Mouse (Mus musculus): ENCODE data around the gene Il1rap. TPM values are rescaled to one million over a fixed set of nuclear protein-coding genes. Genes with fewer than 3 reads are reported as not detected.

Gene Il1rap
- 5.8 and 6.6 TPM in 2 replicates for polyA plus RNA-seq (2014; fragmentation: Nextera tagmentation; extraction: Ambion mirVana)

DNA sequence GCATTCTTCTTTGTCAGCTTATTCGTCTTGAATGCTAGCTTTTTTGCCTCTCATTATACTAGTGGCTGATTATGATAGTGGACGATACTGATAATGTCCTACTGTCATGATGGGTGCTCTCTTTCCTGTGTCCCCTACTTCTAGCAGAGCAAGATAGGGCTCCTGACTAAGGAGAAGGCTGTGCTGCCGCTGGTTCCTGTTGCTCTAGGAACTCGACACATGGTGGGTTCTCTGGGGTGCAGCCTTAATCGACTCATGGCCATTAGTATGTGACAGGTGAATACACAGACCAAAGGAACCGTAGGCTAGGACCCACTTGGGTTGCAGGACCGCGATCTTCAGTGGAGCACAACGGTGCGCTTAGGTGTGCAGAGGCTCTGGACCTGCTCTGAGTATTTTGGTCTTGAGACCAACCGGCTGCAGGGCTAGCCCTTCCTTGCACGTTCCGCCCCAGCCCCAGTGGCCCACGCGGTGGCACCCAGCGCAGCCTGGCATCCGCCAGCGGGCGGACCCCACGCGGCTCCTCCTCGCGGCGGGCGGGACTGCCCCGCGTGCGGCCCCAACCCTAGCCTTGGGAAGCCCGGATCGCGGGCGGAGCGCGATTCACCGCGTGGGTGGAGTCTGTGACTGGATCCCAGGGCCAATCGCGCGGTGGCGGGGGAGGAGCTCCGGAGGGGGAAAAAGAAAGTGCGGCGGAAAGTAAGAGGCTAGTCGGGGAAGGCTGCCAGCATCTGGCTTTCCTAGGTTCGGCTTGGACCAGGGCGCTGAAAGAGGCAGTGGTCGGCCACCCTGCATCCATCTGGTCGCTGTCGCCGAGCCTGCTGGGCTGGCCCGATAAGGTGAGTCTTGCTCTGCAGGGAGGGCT, at the start of gene Il1rap:
Gene Il1rap (plus strand): TSS at position 657 of the 865 bp plus-strand sequence.
- Histone ChIP-seq H3K9ac (ENCODE audit: low read length) (peak within 1 kb of the TSS; percentile 67), H3K4me2 (ENCODE audit: low read depth, severe bottlenecking) (peak within 1 kb of the TSS; percentile 77), H3K4me3 (ENCODE audit: low read depth, low read length) (peak within 1 kb of the TSS; percentile 63), H3K27ac (replicated peaks; ENCODE audit: low read depth, low read length) (no peak within 1 kb of the TSS), H3K27me3 (ENCODE audit: control insufficient read depth, insufficient read depth, low read length) (no peaks in the 10 kb centered on the region), H3K36me3 (ENCODE audit: control insufficient read depth, insufficient read depth, low read length) (no peaks in the 10 kb centered on the region), H3K4me1 (ENCODE audit: control insufficient read depth, insufficient read depth, low read length) (no peaks in the 10 kb centered on the region), H3K9me3 (ENCODE audit: control insufficient read depth, low read length) (no peaks in the 10 kb centered on the region)
- DNase-seq (ENCODE audit: low spot score) (peak; percentile 92), ATAC-seq (ENCODE audit: insufficient number of reproducible peaks, low FRiP score, low TSS enrichment, low read depth) (peak; percentile 93)
- WGBS, result 3% methylated on average over 51 of the region's 51 CpGs

DNA sequence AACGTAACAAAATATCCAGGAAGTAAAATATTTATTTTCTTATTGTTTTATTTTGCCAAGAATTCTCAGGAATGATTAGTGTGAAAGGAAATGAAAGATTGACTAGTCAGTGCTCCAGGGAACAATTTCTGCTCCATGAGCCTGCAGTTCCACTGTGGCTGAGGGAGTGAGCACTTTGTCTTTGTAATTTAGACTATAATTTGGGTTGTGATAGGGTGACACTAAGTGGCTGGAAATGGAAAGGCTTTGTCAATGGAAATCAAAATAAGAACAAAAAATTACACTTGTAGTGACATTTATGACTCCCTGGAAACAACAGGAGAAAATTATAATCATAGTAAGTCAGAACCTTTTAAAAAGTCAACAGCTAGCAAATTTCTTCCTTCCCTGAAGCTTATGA, 49.2 kb upstream of the Il1rap start:
- 89% methylated on average over 1 of the region's 1 CpGs for WGBS
- DNase-seq (ENCODE audit: low spot score) (no peak), ATAC-seq (ENCODE audit: insufficient number of reproducible peaks, low FRiP score, low TSS enrichment, low read depth) (no peak)
- H3K4me2 ChIP-seq (ENCODE audit: low read depth, severe bottlenecking), result no peak overlapping the region
- H3K36me3 ChIP-seq (ENCODE audit: control insufficient read depth, insufficient read depth, low read length), result no peaks in the 10 kb centered on the region
- peaks cover 5% of the 10 kb centered on the region; the same call in 1 of the 2 replicates for H3K4me1 ChIP-seq (ENCODE audit: control insufficient read depth, insufficient read depth, low read length)
- H3K9ac ChIP-seq (ENCODE audit: low read length), result no peak overlapping the region
- H3K4me3 ChIP-seq (ENCODE audit: low read depth, low read length), result no peak overlapping the region
- no peaks in the 10 kb centered on the region for H3K9me3 ChIP-seq (ENCODE audit: control insufficient read depth, low read length)
- no peaks in the 10 kb centered on the region for H3K27me3 ChIP-seq (ENCODE audit: control insufficient read depth, insufficient read depth, low read length)
- no peak overlapping the region for H3K27ac ChIP-seq (replicated peaks; ENCODE audit: low read depth, low read length)

DNA sequence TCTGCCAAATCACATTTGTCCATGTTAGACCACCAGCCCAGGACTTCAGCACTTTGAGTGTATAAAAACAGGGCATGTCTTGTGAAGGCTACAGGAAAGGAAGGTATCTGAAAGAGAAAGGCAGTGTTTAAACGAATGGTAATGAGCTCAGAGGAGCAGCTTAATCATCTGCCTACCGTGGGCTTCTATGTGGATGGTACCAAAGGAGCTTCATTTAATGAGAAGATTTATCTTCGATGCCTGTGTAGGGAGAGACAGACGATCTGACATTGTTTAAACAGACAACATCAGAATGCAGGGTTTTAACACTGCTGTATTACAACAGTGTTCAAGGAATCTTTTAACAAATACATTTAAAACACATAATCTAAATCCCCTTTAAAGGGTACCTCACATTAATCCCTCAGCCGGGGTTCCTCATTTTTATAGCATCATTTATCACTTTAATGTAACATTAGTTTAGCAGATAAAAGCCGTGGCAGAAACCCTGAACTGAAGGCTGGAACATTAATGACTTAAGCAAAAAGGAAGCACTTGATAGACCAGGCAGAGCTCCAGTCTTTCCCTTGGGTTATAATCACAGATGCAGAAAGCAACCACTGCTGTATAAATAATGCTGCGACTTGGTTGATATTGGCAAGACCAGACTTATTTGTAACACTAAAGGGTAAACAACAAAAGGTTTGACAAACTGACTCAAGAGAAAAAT, 35.2 kb upstream of the Il1rap start:
- ATAC-seq (ENCODE audit: insufficient number of reproducible peaks, low FRiP score, low TSS enrichment, low read depth), result no peak
- WGBS, result 12% methylated on average over 7 of the region's 7 CpGs

DNA sequence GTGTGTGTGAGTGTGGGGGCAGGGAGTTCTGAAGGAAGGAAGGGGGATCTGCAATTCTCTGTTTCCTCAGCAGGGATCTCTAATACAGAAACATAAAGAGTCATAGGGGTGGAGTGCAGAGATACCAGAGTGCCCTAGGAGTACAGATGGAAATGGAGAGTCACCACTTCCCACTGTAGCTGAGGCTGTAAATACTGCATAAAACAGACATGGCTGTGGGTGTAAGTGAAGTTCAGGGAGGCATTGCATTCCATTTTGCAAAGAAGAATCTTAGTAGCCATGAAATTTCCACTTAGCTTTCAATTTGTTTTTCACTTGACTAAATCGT, 34.7 kb upstream of the Il1rap start:
- ATAC-seq (ENCODE audit: insufficient number of reproducible peaks, low FRiP score, low TSS enrichment, low read depth), result no peak
- no peak overlapping the region for H3K4me3 ChIP-seq (ENCODE audit: low read depth, low read length)
- H3K4me2 ChIP-seq (ENCODE audit: low read depth, severe bottlenecking), result no peak overlapping the region
- no peak overlapping the region for H3K9ac ChIP-seq (ENCODE audit: low read length)
- DNase-seq (ENCODE audit: low spot score), result no peak
- 48% methylated on average over 1 of the region's 1 CpGs for WGBS
- H3K36me3 ChIP-seq (ENCODE audit: control insufficient read depth, insufficient read depth, low read length), result no peaks in the 10 kb centered on the region
- 0 out of 2 replicates have a peak, but pooled peaks cover 4% of the 10 kb centered on the region for H3K4me1 ChIP-seq (ENCODE audit: control insufficient read depth, insufficient read depth, low read length)
- H3K9me3 ChIP-seq (ENCODE audit: control insufficient read depth, low read length), result no peaks in the 10 kb centered on the region
- H3K27me3 ChIP-seq (ENCODE audit: control insufficient read depth, insufficient read depth, low read length), result no peaks in the 10 kb centered on the region
- H3K27ac ChIP-seq (replicated peaks; ENCODE audit: low read depth, low read length), result no peak overlapping the region

More for the DNA sequence above, 35.2 kb upstream of the Il1rap start:
- Histone ChIP-seq H3K27ac (replicated peaks; ENCODE audit: low read depth, low read length) (no peak overlapping the region), H3K36me3 (ENCODE audit: control insufficient read depth, insufficient read depth, low read length) (no peaks in the 10 kb centered on the region), H3K4me1 (ENCODE audit: control insufficient read depth, insufficient read depth, low read length) (0 out of 2 replicates have a peak, but pooled peaks cover 4% of the 10 kb centered on the region), H3K4me3 (ENCODE audit: low read depth, low read length) (no peak overlapping the region), H3K27me3 (ENCODE audit: control insufficient read depth, insufficient read depth, low read length) (no peaks in the 10 kb centered on the region), H3K9me3 (ENCODE audit: control insufficient read depth, low read length) (no peaks in the 10 kb centered on the region), H3K4me2 (ENCODE audit: low read depth, severe bottlenecking) (no peak overlapping the region), H3K9ac (ENCODE audit: low read length) (no peak overlapping the region)
- no peak for DNase-seq (ENCODE audit: low spot score)

DNA sequence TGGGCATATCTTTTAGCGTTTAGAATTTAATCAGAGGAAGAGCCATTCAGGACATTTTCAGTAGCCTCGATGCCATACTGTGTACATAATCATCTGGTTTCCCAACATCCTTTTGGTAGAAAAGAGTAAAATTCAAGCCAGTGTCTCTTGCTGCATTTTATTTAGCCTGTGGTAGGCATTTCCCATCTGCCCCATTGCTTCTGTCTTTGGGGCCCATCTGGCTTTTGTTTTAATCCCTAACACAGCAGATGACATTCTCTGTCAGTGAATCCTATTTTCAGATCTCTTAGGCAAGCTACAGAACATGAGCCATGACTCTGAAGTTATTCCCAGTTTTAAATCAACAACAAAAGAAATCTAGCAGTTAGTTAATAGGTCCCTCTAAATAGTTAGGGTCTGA, 32.3 kb upstream of the Il1rap start:
- no peak for DNase-seq (ENCODE audit: low spot score)
- H3K4me1 ChIP-seq (ENCODE audit: control insufficient read depth, insufficient read depth, low read length), result 0 out of 2 replicates have a peak, but pooled peaks cover 4% of the 10 kb centered on the region
- no peak overlapping the region for H3K27ac ChIP-seq (replicated peaks; ENCODE audit: low read depth, low read length)
- H3K4me3 ChIP-seq (ENCODE audit: low read depth, low read length), result no peak overlapping the region
- no peaks in the 10 kb centered on the region for H3K27me3 ChIP-seq (ENCODE audit: control insufficient read depth, insufficient read depth, low read length)
- no peaks in the 10 kb centered on the region for H3K36me3 ChIP-seq (ENCODE audit: control insufficient read depth, insufficient read depth, low read length)
- H3K4me2 ChIP-seq (ENCODE audit: low read depth, severe bottlenecking), result no peak overlapping the region
- H3K9me3 ChIP-seq (ENCODE audit: control insufficient read depth, low read length), result no peaks in the 10 kb centered on the region
- ATAC-seq (ENCODE audit: insufficient number of reproducible peaks, low FRiP score, low TSS enrichment, low read depth), result no peak
- no peak overlapping the region for H3K9ac ChIP-seq (ENCODE audit: low read length)
- 92% methylated on average over 2 of the region's 2 CpGs for WGBS

DNA sequence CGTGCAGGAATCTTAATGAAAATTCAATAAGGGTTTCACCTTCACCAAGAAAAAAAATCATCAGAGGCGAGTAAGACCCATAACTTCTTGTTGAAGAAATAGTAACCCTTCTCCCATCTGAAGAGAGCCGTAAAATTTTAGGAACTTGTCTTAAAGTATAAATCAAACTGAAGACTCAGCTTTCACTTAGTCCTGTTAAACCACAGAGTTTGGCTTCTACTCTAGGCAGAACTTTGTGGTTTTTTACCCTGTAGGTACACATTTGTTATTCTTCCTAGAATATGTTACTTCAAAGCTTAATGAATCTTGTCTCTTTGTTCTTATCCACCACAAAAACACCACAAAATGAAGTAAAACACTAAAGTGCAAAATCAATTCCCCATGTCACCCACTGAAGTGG, 29.3 kb upstream of the Il1rap start:
- Histone ChIP-seq H3K27ac (replicated peaks; ENCODE audit: low read depth, low read length) (no peak overlapping the region), H3K36me3 (ENCODE audit: control insufficient read depth, insufficient read depth, low read length) (no peaks in the 10 kb centered on the region), H3K4me1 (ENCODE audit: control insufficient read depth, insufficient read depth, low read length) (0 out of 2 replicates have a peak, but pooled peaks cover 4% of the 10 kb centered on the region), H3K4me2 (ENCODE audit: low read depth, severe bottlenecking) (no peak overlapping the region), H3K9ac (ENCODE audit: low read length) (no peak overlapping the region), H3K27me3 (ENCODE audit: control insufficient read depth, insufficient read depth, low read length) (no peaks in the 10 kb centered on the region), H3K4me3 (ENCODE audit: low read depth, low read length) (no peak overlapping the region), H3K9me3 (ENCODE audit: control insufficient read depth, low read length) (no peaks in the 10 kb centered on the region)
- no peak for ATAC-seq (ENCODE audit: insufficient number of reproducible peaks, low FRiP score, low TSS enrichment, low read depth)
- 63% methylated on average over 3 of the region's 3 CpGs for WGBS
- no peak for DNase-seq (ENCODE audit: low spot score)

DNA sequence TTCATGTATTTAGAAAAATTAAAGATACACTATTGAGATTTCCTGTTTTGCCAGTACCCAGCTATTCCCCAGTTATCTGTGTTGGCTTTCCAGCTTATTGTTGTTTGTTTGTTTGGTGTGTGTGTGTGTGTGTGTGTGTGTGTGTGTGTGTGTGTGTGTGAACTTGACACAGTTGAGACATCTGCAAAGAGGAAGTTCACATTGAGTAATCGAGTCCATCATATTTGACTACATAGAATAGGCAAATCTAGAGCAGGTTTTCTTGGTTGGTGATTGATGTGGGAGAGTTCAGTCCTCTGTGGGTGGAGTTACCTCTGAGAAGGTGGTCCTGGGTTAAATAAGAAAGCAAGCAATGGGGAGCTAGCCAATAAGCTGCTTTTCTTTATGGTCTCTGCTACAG, 22.7 kb upstream of the Il1rap start:
- H3K36me3 ChIP-seq (ENCODE audit: control insufficient read depth, insufficient read depth, low read length), result no peaks in the 10 kb centered on the region
- H3K9ac ChIP-seq (ENCODE audit: low read length), result no peak overlapping the region
- H3K4me1 ChIP-seq (ENCODE audit: control insufficient read depth, insufficient read depth, low read length), result no peaks in the 10 kb centered on the region
- no peaks in the 10 kb centered on the region for H3K27me3 ChIP-seq (ENCODE audit: control insufficient read depth, insufficient read depth, low read length)
- no peak overlapping the region for H3K27ac ChIP-seq (replicated peaks; ENCODE audit: low read depth, low read length)
- ATAC-seq (ENCODE audit: insufficient number of reproducible peaks, low FRiP score, low TSS enrichment, low read depth), result no peak
- H3K4me3 ChIP-seq (ENCODE audit: low read depth, low read length), result no peak overlapping the region
- H3K4me2 ChIP-seq (ENCODE audit: low read depth, severe bottlenecking), result no peak overlapping the region
- no peaks in the 10 kb centered on the region for H3K9me3 ChIP-seq (ENCODE audit: control insufficient read depth, low read length)
- no peak for DNase-seq (ENCODE audit: low spot score)
- 83% methylated on average over 1 of the region's 1 CpGs for WGBS

DNA sequence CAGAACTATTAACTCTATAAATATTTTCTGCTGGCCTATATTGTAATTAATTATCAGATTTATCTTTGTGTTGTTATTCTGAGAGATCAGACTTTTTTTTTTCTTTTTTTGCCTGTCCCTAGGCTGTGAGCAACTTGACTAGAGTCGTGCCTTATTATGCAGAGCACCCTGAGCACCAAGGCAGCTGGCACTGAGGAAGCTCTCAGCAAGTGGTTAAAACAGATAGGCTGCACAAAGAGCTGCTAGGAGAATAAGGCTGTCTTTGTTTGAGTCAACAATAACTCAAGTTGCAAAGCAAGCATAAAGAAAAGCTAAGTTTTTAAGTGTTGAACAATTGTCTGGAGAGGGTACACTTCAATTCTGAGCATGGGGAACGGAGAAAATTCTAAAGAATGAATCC, 19.8 kb upstream of the Il1rap start:
- Histone ChIP-seq H3K9ac (ENCODE audit: low read length) (no peak overlapping the region), H3K9me3 (ENCODE audit: control insufficient read depth, low read length) (no peaks in the 10 kb centered on the region)

More for the DNA sequence above, 19.8 kb upstream of the Il1rap start:
- Histone ChIP-seq H3K4me1 (ENCODE audit: control insufficient read depth, insufficient read depth, low read length) (no peaks in the 10 kb centered on the region), H3K36me3 (ENCODE audit: control insufficient read depth, insufficient read depth, low read length) (no peaks in the 10 kb centered on the region), H3K4me2 (ENCODE audit: low read depth, severe bottlenecking) (no peak overlapping the region), H3K4me3 (ENCODE audit: low read depth, low read length) (no peak overlapping the region), H3K27me3 (ENCODE audit: control insufficient read depth, insufficient read depth, low read length) (no peaks in the 10 kb centered on the region), H3K27ac (replicated peaks; ENCODE audit: low read depth, low read length) (no peak overlapping the region)
- WGBS, result 70% methylated on average over 2 of the region's 2 CpGs
- DNase-seq (ENCODE audit: low spot score) (no peak), ATAC-seq (ENCODE audit: insufficient number of reproducible peaks, low FRiP score, low TSS enrichment, low read depth) (no peak)

All from limb, embryonic 11.5 days (tissue).